Mouse (Mus musculus): Measurements from ENCODE around the gene Gata1. TPM values are rescaled to one million over a fixed set of nuclear protein-coding genes. Genes with fewer than 3 reads are reported as not detected.
"Not testable (repeated sequence)": the region's sequence is repeated elsewhere in the genome, so short reads cannot be mapped to it uniquely, and the experiment has no call there.

Gata1 gene
- polyA plus RNA-seq (2015; fragmentation: Nextera tagmentation; extraction: Ambion mirVana), result 0.26 and 0.39 TPM in 2 replicates

DNA sequence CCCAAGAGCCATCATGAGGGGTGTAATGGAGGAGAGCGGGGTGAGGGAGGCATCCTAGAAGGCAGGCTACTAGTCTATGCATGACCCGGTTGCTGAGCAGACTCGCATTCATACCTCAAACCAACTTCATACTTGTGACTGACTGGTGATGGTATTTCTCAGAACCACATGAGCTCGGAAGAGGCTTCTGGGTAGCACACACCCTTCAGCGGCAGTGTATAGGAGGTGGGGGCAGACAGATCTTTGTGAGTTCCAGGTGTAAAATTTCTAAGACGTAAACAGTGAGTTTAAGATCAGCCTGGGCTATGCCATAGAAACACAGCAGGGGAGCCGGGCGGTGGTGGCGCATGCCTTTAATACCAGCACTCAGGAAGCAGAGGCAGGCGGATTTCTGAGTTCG, at the start of gene Gata1:
Gene Gata1, minus strand, starts transcription at position 180 of the 400 bp plus-strand sequence.
- no peaks in the 10 kb centered on the region for H3K36me3 ChIP-seq (ENCODE audit: poor library complexity, severe bottlenecking)
- H3K27me3 ChIP-seq, result no peaks in the 10 kb centered on the region
- WGBS, result 95% methylated on average over 11 of the region's 11 CpGs
- no peak within 1 kb of the TSS for H3K4me3 ChIP-seq
- H3K9ac ChIP-seq, result no peak within 1 kb of the TSS
- no peaks in the 10 kb centered on the region; the same call in 1 of the 2 replicates for H3K9me3 ChIP-seq (replicated peaks)
- no peak within 1 kb of the TSS for H3K4me2 ChIP-seq
- H3K4me1 ChIP-seq, result no peaks in the 10 kb centered on the region
- no peak within 1 kb of the TSS for H3K27ac ChIP-seq
- ATAC-seq, result no peak

DNA sequence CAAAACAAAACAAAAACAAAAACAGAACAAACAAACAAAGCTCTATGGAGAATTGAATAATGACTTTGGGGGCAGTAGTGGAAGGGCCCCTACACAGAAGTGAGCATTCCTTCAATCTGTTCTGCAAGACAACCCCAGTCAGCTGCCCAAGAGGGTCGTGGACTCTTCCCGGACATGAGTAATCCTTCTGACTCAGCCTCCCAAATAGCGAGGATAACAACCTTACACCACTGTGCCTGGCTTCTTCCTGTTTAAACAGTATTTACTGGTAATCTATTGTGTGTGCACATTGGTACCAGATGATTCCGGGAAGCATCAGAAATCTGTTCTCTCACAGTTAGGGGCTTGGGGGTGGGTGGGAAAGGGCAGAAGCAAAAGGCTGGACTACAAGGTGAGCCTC, 48.9 kb upstream of the Gata1 start:
- Histone ChIP-seq H3K27ac (no peak overlapping the region), H3K4me3 (no peak overlapping the region), H3K4me2 (no peak overlapping the region), H3K27me3 (no peaks in the 10 kb centered on the region), H3K9me3 (replicated peaks) (no peaks in the 10 kb centered on the region), H3K36me3 (ENCODE audit: poor library complexity, severe bottlenecking) (no peaks in the 10 kb centered on the region), H3K4me1 (no peaks in the 10 kb centered on the region), H3K9ac (no peak overlapping the region)
- WGBS, result 84% methylated on average over 4 of the region's 4 CpGs
- ATAC-seq, result no peak

DNA sequence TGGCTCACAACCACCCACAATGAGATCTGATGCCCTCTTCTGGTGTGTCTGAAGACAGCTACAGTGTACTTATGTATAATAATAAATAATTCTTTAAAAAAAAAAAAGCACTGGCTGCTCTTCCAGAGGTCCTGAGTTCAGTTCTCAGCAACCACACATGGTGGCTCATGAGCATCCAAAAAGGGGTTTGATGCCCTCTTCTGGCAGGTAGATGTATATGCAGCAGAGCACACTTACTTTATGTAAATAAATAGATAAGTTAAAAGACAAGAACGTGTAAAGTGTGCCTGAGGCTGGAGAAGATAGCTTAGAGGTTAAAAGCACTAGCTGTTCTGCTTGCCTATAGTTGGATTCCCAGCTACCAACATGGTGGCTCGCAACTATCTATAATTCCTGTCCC, 46.9 kb upstream of the Gata1 start:
- no peaks in the 10 kb centered on the region for H3K9me3 ChIP-seq (replicated peaks)
- H3K9ac ChIP-seq, result no peak overlapping the region
- H3K4me2 ChIP-seq, result no peak overlapping the region
- no peak overlapping the region for H3K4me3 ChIP-seq
- H3K27ac ChIP-seq, result no peak overlapping the region
- no peaks in the 10 kb centered on the region for H3K36me3 ChIP-seq (ENCODE audit: poor library complexity, severe bottlenecking)
- 77% methylated on average over 2 of the region's 2 CpGs for WGBS
- H3K27me3 ChIP-seq, result no peaks in the 10 kb centered on the region
- H3K4me1 ChIP-seq, result no peaks in the 10 kb centered on the region
- ATAC-seq, result no peak

DNA sequence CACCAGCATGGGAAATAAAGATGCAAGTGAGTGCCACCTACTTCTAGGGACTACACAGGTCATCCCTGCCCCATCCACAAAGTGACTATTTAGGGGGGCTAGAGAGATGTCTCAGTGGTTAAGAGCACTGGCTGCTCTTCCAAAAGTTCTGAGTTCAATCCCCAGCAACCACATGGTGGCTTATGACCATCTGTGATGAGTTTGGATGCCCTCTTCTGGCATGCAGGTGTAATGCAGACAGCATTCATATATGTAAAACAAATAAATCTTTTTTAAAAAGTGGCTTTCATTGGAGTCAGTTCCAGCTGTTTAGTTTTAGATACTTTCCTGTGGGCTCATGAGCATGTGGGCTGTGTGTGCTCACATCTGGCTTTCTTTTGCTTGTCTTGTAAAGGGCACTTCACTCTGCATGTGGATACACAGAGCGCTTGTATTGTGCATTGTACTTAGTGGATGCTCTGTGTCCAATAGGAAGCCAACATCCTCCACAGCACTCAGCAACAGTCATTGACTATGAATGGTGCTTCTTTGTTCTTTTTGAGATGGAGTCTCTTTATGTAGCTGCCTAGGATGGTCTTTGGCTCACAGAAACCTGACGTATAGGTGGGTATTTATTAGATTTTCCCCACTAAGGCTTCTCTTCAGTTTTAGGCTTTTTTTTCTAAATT, 42.4 kb upstream of the Gata1 start:
- no peaks in the 10 kb centered on the region for H3K4me1 ChIP-seq
- no peak overlapping the region for H3K4me2 ChIP-seq
- no peaks in the 10 kb centered on the region for H3K9me3 ChIP-seq (replicated peaks)
- H3K36me3 ChIP-seq (ENCODE audit: poor library complexity, severe bottlenecking), result no peaks in the 10 kb centered on the region
- no peak overlapping the region for H3K9ac ChIP-seq
- H3K27me3 ChIP-seq, result no peaks in the 10 kb centered on the region
- no peak overlapping the region for H3K4me3 ChIP-seq
- 61% methylated on average over 2 of the region's 2 CpGs for WGBS
- H3K27ac ChIP-seq, result no peak overlapping the region
- no peak for ATAC-seq

DNA sequence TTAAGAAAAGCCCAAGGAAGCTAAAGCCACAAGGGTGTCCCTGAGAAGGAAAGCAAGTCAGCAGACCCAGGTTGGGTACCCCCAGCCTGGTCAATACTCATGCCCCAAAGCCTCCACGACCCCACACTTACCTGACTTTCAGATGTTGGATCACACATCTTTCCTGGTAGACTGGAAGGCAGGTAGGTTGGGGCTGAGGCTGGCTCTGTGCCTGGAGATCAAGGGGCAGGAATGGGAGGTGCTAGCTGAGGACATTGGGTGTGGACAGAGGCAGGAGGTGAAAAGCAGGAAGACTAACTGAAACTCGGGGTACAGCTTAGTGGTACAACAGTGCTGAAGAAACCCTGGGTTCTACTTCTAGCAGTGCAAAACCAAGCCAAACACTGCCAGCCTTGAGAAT, 40.4 kb upstream of the Gata1 start, which contains the start of gene Glod5:
Gene Glod5, minus strand, starts transcription at position 207 of the 400 bp plus-strand sequence.
- H3K36me3 ChIP-seq (ENCODE audit: poor library complexity, severe bottlenecking), result no peaks in the 10 kb centered on the region
- 73% methylated on average over 2 of the region's 2 CpGs for WGBS

DNA sequence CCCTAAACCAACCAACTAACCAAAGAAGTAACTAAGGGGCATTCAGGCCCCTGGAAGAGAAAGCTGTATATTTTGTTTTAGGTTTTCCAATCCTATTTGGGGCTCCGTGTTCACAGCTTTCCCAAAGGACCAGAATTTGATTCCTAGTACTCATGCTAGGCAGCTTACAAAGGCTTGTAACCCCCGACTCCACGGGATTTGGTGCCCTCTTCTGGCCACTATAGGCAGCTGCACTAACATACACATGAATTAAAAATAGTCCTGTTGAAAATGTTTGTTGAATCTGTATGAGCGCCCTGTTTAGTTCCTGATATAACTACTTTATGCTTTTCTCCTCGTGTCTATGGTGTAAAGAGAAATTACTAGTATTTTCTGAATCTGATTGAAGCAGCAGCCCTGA, 39.3 kb upstream of the Gata1 start:
- 16% methylated on average over 5 of the region's 5 CpGs for WGBS
- no peak for ATAC-seq

More for the DNA sequence above, 40.4 kb upstream of the Gata1 start, which contains the start of gene Glod5:
- ATAC-seq, result no peak
- no peak within 1 kb of the TSS for H3K4me3 ChIP-seq
- no peaks in the 10 kb centered on the region for H3K4me1 ChIP-seq
- no peaks in the 10 kb centered on the region for H3K9me3 ChIP-seq (replicated peaks)
- H3K27ac ChIP-seq, result no peak within 1 kb of the TSS
- H3K4me2 ChIP-seq, result no peak within 1 kb of the TSS
- no peaks in the 10 kb centered on the region for H3K27me3 ChIP-seq
- H3K9ac ChIP-seq, result no peak within 1 kb of the TSS

DNA sequence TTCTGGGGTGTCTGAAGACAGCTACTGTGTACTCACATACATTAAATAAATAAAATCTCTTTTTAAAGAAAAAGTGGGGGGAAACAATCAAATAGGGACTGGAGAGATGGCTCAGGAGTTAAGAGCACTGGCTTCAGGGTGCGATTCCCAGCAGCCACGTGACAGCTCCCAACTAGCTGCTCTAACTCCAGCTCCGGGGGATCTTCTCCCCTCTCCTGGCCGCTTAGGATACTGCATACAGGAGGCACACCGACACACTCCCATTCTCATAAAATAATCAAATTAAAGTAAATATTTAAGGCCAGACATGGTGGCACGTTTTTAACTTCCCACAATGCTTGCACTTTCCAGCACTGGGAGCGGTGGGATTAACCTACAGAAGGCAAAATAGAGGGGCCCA, 37.8 kb upstream of the Gata1 start:
- 37% methylated on average over 7 of the region's 7 CpGs for WGBS
- H3K9ac ChIP-seq; H3K27ac ChIP-seq; H3K4me1 ChIP-seq; H3K36me3 ChIP-seq (ENCODE audit: poor library complexity, severe bottlenecking); ATAC-seq; H3K9me3 ChIP-seq (replicated peaks); H3K4me3 ChIP-seq; H3K27me3 ChIP-seq; H3K4me2 ChIP-seq: not testable (repeated sequence)

More for the DNA sequence above, 39.3 kb upstream of the Gata1 start:
- H3K4me2 ChIP-seq, result no peak overlapping the region
- no peaks in the 10 kb centered on the region for H3K27me3 ChIP-seq
- H3K4me3 ChIP-seq, result no peak overlapping the region
- 0 out of 2 replicates have a peak, but pooled peaks cover 3% of the 10 kb centered on the region for H3K4me1 ChIP-seq
- no peak overlapping the region for H3K9ac ChIP-seq
- no peaks in the 10 kb centered on the region for H3K36me3 ChIP-seq (ENCODE audit: poor library complexity, severe bottlenecking)
- no peaks in the 10 kb centered on the region for H3K9me3 ChIP-seq (replicated peaks)
- no peak overlapping the region for H3K27ac ChIP-seq

DNA sequence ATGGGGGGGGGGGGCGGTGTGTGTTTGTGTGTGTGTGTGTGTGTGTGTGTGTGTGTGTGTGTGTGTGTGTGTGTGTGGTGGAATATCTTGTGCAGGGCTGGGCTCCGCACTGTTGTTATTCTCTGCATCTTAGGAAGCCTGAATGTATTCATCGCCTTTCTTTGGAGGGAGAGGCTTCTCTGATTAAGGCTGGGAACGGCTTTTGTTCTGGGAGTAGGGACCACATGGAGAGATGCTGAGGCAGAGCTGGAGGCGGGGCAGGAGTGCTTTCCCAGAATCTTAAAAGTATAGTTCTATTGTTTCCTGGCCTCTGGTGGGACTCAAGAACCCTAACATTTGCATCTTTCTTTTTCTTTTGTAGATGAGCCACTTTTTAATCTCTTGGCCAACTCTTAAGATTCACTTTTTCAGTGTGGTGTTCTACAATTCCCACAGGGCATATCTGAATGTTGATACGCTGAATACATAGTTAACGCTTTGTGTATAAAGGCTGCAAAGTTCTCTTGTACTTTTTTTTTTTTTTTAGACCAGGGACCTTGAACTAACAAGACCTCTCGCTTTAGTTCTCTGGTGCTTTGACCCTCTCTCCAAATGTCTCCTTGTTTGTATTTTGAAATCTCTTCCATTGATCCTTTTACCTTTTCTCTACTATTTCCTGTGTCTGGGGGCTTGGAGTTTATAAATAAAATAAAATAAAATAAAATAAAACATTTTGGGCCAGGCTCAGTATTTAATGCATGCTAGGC, 35.9 kb upstream of the Gata1 start:
- Histone ChIP-seq H3K4me2 (no peak overlapping the region), H3K9ac (no peak overlapping the region), H3K27me3 (no peaks in the 10 kb centered on the region), H3K36me3 (ENCODE audit: poor library complexity, severe bottlenecking) (no peaks in the 10 kb centered on the region), H3K9me3 (replicated peaks) (no peaks in the 10 kb centered on the region), H3K4me1 (0 out of 2 replicates have a peak, but pooled peaks cover 3% of the 10 kb centered on the region), H3K27ac (0 out of 2 replicates have a peak overlapping the region, but pooled peaks have one; percentile 31), H3K4me3 (no peak overlapping the region)
- WGBS, result 21% methylated on average over 7 of the region's 8 CpGs
- ATAC-seq, result peak; percentile 85

DNA sequence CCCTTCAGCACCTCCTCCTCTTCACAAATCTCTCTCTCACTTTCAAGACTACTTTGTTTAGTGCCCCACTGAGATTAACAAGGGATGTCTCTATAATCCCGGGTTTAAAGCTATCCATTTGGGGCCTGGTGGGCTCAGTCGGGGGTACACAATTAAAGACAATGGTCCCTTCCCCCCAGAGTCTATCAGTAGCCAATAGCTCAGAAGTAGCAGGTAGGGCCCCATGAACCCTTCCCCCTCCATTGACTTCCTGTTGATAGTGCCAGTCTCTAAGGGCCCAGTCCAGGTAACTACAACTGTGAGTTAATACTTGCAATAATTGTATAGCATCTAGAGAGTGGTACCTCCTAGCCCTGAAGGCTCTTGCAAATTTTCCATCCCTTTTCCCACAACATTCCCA, 35.3 kb upstream of the Gata1 start:
- H3K4me3 ChIP-seq, result no peak overlapping the region
- H3K36me3 ChIP-seq (ENCODE audit: poor library complexity, severe bottlenecking), result no peaks in the 10 kb centered on the region
- H3K4me1 ChIP-seq, result 0 out of 2 replicates have a peak, but pooled peaks cover 3% of the 10 kb centered on the region
- H3K4me2 ChIP-seq, result no peak overlapping the region
- no peaks in the 10 kb centered on the region for H3K27me3 ChIP-seq
- 0 out of 2 replicates have a peak overlapping the region, but pooled peaks have one; percentile 31 for H3K27ac ChIP-seq
- H3K9ac ChIP-seq, result no peak overlapping the region
- WGBS, result 25% methylated on average over 2 of the region's 2 CpGs
- ATAC-seq, result peak; percentile 48; the same call in 1 of the 2 replicates
- no peaks in the 10 kb centered on the region for H3K9me3 ChIP-seq (replicated peaks)

DNA sequence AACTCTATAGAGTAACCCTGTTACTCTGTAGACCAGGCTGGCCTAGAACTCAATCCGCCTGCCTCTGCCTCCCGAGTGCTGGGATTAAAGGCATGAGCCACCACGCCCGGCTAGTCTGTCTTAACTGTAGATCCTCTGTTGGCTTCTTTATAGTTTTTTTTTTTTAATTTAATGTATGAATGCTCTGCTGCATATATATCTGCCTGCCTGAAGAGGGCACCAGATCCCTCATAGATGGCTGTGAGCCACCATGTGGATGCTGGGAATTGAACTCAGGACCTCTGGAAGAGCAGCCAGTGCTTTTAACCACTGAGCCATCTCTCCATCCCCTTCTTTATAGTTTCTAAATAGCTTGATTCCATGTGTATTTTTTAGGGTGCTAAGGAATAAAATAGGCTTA, 31.5 kb upstream of the Gata1 start:
- H3K4me2 ChIP-seq; H3K9ac ChIP-seq; H3K27me3 ChIP-seq; H3K9me3 ChIP-seq (replicated peaks); H3K4me3 ChIP-seq; ATAC-seq; H3K36me3 ChIP-seq (ENCODE audit: poor library complexity, severe bottlenecking); H3K27ac ChIP-seq; H3K4me1 ChIP-seq: not testable (repeated sequence)
- 91% methylated on average over 4 of the region's 4 CpGs for WGBS

DNA sequence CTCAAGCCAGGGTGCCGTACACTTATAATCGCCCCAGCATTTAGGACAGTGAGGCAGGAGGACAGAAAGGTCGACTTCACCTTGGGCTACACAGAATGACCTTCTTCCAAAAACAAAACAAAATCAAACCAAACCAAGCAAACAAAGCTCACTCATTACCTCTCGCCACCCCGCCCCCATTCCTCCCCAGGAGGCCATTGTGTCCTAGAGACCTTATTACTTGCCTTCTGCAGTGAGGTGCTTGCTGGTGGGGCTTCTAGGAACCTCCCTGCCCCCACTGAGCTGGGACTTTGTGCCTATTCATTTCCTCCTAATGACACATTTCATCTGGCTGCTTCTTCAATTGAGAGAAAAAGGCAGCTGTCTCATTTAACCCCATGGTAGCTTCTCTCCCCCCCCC, 30.7 kb upstream of the Gata1 start:
- Histone ChIP-seq H3K27ac (no peak overlapping the region), H3K27me3 (no peaks in the 10 kb centered on the region), H3K4me3 (no peak overlapping the region), H3K4me2 (no peak overlapping the region), H3K4me1 (0 out of 2 replicates have a peak, but pooled peaks cover 3% of the 10 kb centered on the region), H3K9ac (no peak overlapping the region), H3K36me3 (ENCODE audit: poor library complexity, severe bottlenecking) (no peaks in the 10 kb centered on the region), H3K9me3 (replicated peaks) (no peaks in the 10 kb centered on the region)
- WGBS, result 27% methylated on average over 5 of the region's 5 CpGs
- no peak for ATAC-seq

DNA sequence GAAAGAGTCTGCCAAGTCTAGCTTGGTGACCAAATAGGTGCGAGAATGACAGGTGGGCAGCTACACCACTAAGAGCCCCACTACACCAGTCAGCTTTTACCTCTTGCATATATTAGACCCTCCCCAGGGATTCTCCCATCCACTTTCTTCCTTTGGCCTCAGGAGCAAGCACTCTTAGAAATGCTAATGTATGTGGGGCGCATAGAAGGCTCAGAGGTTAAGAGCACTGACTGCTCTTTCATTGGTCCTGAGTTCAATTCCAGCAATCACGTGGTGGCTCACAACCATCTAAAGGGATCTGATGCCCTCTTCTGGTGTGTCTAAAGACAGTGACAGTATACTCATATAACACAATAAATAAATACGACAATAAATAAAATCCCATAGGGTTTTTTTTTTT, 25.1 kb upstream of the Gata1 start:
- H3K27me3 ChIP-seq, result no peaks in the 10 kb centered on the region
- H3K4me2 ChIP-seq, result no peak overlapping the region
- no peak overlapping the region for H3K4me3 ChIP-seq
- no peak for ATAC-seq
- H3K9me3 ChIP-seq (replicated peaks), result no peaks in the 10 kb centered on the region
- H3K9ac ChIP-seq, result no peak overlapping the region
- whole genome bisulfite sequencing, result 58% methylated on average over 4 of the region's 4 CpGs
- H3K27ac ChIP-seq, result no peak overlapping the region
- H3K4me1 ChIP-seq, result no peaks in the 10 kb centered on the region
- H3K36me3 ChIP-seq (ENCODE audit: poor library complexity, severe bottlenecking), result no peaks in the 10 kb centered on the region

All from forebrain, embryonic 13.5 days (tissue).